Mouse (Mus musculus) hindbrain, postnatal 0 days (tissue): Measurements from ENCODE around the gene Mfsd4b1. TPM values are rescaled to one million over a fixed set of nuclear protein-coding genes. Genes with fewer than 3 reads are reported as not detected.
"Not testable (repeated sequence)": the region's sequence is repeated elsewhere in the genome, so short reads cannot be mapped to it uniquely, and the experiment has no call there.

Source experiments
- ATAC-seq: fragments of 200-750 bp; cut with Nextera tagmentation; 2 replicates; pipeline ENCODE4 v1.8.0; 2017; ENCODE audit warnings: mild to moderate bottlenecking, moderate TSS enrichment, moderate library complexity
- DNase-seq: peaks from one replicate; pipeline ENCODE4 v3.0.0-alpha.2; 2015; ENCODE audit warnings: low spot score
- H3K27ac ChIP-seq: fragments of 300-500 bp; sonication (generic); 2 replicates; pipeline ENCODE4 v1.5.1; 2014; ENCODE audit warnings: mild to moderate bottlenecking
- H3K27me3 ChIP-seq: fragments of 300-500 bp; sonication (generic); 2 replicates; pipeline ENCODE4 v1.6.1; 2014; ENCODE audit warnings: low read length, mixed read lengths; ENCODE audit not compliant: insufficient read depth
- H3K36me3 ChIP-seq: fragments of 300-500 bp; sonication (generic); 2 replicates; pipeline ENCODE4 v1.6.1; 2014; ENCODE audit warnings: low read length, mixed read lengths; ENCODE audit not compliant: insufficient read depth
- H3K4me1 ChIP-seq: fragments of 300-500 bp; sonication (generic); 2 replicates; pipeline ENCODE4 v1.6.1; 2014; ENCODE audit warnings: antibody characterized with exemption, low read length, mixed read lengths; ENCODE audit not compliant: insufficient read depth
- H3K4me2 ChIP-seq: fragments of 300-500 bp; sonication (generic); 2 replicates; pipeline ENCODE4 v1.6.1; 2014; ENCODE audit warnings: low read depth, mild to moderate bottlenecking, low read length, moderate library complexity, mixed read lengths
- H3K4me3 ChIP-seq: fragments of 300-500 bp; sonication (generic); 2 replicates; pipeline ENCODE4 v1.5.1; 2014; ENCODE audit warnings: low read length
- H3K9ac ChIP-seq: fragments of 300-500 bp; sonication (generic); replicated peaks from 2 replicates; pipeline ENCODE4 v1.6.1; 2014; ENCODE audit warnings: mild to moderate bottlenecking, low read length, moderate library complexity, mixed read lengths
- H3K9me3 ChIP-seq: fragments of 300-500 bp; sonication (generic); 2 replicates; pipeline ENCODE4 v1.6.1; 2016; ENCODE audit warnings: low read length, mixed read lengths
- CTCF ChIP-seq: IDR thresholded peaks from 2 replicates; pipeline ENCODE4 v1.5.1; 2016; ENCODE audit warnings: antibody characterized with exemption, control low read depth, low read depth
- WGBS: fragments of 180-500 bp; shearing (Covaris S2); extraction: QIAGEN DNeasy Blood & Tissue Kit; methylation state at CpG from one replicate; pipeline ENCODE4 v1.1.7; 2014; 5-methylcytosine and 5-hydroxymethylcytosine counted together
- polyA plus RNA-seq: library from polyadenylated mRNA; unstranded; fragments of >200 nt; fragmentation: Nextera tagmentation; extraction: Ambion mirVana; gene quantifications from 2 replicates; pipeline ENCODE4 v1.2.1, GENCODE M21; 2015
- total RNA-seq: library from RNA; depleted of rRNA; stranded (reverse); fragments of >200 nt; gene quantifications from 2 replicates; pipeline ENCODE4 v1.2.3, GENCODE M21; 2014

Gene Mfsd4b1
- total and polyA plus RNA-seq, 2 experiments from 2014 or later = 0.33 to 0.73 TPM

DNA sequence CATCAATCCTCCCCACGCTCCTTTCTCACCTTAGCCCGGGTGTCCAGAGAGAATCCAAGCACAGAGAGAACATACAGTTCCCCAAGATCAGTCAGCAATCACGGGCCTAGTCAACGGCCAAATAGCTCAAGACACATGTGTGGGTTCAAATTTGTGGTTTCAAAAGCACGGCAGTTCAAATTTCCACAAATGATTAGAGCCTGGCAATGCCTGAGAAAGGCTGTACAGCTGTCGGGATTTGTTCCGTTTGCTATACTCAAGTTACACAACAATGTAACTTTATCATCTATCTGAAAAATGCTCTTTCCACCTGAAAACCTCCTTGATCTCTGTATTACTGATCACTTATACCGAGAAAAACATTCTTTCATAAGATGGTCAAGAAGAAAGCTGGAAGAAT is 492 bp upstream of the Mfsd4b1 start:
- 64% methylated on average over 8 of the region's 8 CpGs for WGBS
- H3K36me3 ChIP-seq = no peaks in the 10 kb centered on the region
- H3K27ac ChIP-seq = peak overlapping the region; percentile 13
- ATAC-seq = no peak
- H3K4me1 ChIP-seq = no peaks in the 10 kb centered on the region
- no peak for DNase-seq
- H3K9me3 ChIP-seq = no peaks in the 10 kb centered on the region
- H3K4me2 ChIP-seq = peak overlapping the region; percentile 83
- peak overlapping the region; percentile 54 for H3K4me3 ChIP-seq
- no peak overlapping the region for H3K9ac ChIP-seq
- no peak for TF ChIP-seq CTCF
- H3K27me3 ChIP-seq = no peaks in the 10 kb centered on the region

DNA sequence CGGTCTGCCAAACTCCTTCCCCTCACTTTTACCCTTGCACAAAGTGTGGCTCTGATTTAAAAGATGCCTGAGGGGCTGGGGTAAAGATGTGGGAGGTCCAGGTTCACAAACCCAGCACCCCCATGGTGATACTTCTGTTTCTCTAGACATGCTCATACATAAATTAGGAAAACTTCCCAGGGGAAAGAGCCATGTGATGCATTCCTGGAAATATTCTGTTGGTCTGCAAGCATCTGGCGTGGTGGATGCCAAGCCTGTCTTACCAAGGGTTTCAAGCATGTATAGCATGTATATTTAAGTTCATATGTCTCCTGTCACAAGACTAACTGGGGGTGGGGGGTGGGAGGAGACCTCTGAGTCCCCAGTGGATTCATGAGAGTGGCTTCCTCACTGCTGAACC is 4.7 kb downstream of the Mfsd4b1 start:
- Histone ChIP-seq H3K4me1 (no peaks in the 10 kb centered on the region), H3K27ac (no peak overlapping the region), H3K27me3 (no peaks in the 10 kb centered on the region), H3K4me2 (no peak overlapping the region), H3K36me3 (no peaks in the 10 kb centered on the region), H3K9ac (no peak overlapping the region), H3K9me3 (no peaks in the 10 kb centered on the region), H3K4me3 (no peak overlapping the region)
- ATAC-seq = no peak
- no peak for TF ChIP-seq CTCF
- 59% methylated on average over 2 of the region's 2 CpGs for WGBS
- DNase-seq = no peak

DNA sequence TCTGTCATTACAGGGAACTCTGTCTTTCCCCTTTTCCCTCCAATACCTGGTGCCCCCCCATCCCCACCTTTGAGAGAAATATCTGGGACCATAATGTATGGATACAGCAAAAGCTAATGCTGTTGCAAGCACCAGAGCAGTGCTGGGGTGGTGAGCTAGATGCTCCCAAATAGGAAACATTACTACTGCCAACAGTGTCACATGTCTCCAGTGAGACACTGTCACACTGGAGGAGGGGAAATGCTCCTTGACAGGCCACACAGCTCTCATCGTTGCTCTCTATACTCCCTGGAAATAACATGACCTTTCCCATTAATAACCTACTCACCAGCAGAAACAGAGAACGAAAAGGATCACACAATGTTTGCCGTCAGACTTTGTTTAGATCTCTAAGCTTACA is 5.6 kb downstream of the Mfsd4b1 start:
- ATAC-seq = no peak
- H3K9me3 ChIP-seq = no peaks in the 10 kb centered on the region
- WGBS = 61% methylated on average over 3 of the region's 3 CpGs
- no peaks in the 10 kb centered on the region for H3K36me3 ChIP-seq
- no peaks in the 10 kb centered on the region for H3K27me3 ChIP-seq
- H3K4me1 ChIP-seq = no peaks in the 10 kb centered on the region
- no peak overlapping the region for H3K27ac ChIP-seq
- no peak overlapping the region for H3K9ac ChIP-seq
- DNase-seq = no peak
- no peak for TF ChIP-seq CTCF
- H3K4me3 ChIP-seq = no peak overlapping the region
- H3K4me2 ChIP-seq = no peak overlapping the region

DNA sequence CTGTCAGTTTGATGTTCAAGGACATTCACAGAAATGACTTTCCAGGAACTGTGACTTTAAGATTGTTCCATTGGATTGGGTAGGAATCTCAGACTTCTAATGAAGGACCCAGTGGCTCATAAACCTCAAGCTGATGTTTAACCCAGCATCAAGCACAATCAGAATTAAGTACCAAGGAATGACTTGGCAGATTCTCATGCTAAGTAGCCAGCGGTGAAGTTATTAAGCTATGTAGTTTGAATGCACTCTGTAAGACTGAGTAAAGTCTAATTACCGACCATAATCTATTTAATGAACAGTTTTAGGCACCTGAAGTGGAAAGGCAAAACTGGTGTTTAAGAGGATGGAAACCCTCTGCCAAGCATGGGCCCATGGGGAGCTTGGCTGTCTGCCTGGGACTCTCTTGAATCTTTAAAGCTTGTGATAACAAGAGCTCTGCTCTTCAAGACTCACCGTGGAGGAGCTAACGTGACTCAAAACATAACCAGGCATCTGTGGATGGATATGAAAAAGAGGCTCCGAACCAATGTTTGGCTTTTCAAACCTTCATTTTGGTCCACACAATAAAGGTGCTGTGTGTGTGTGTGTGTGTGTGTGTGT is 6.7 kb downstream of the Mfsd4b1 start:
- no peak for TF ChIP-seq CTCF
- no peak for DNase-seq
- Histone ChIP-seq H3K9me3 (no peaks in the 10 kb centered on the region), H3K27me3 (no peaks in the 10 kb centered on the region), H3K9ac (no peak overlapping the region), H3K4me3 (no peak overlapping the region), H3K27ac (no peak overlapping the region), H3K4me1 (no peaks in the 10 kb centered on the region), H3K4me2 (no peak overlapping the region), H3K36me3 (no peaks in the 10 kb centered on the region)
- no peak for ATAC-seq
- WGBS = 66% methylated on average over 5 of the region's 5 CpGs

DNA sequence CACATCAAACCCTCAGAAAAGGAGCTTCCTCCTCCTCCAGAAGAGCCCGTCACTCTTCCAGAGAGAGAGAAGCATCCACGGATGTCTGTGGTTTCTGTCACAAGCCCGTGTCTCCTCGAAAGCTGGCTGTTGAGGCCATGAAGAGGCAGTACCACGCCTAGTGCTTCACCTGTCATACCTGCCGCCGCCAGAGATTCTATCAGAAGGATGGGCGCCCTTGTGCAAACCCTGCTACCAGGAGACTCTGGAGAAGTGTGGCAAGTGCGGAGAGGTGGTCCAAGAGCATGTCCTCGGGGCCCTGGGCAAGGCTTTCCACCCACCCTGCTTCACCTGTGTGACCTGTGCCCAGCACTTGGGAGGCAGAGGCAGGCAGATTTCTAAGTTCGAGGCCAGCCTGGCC is 15.5 kb downstream of the Mfsd4b1 start:
- H3K4me2 ChIP-seq = no peak overlapping the region
- no peak for ATAC-seq
- H3K9ac ChIP-seq = no peak overlapping the region
- H3K27ac ChIP-seq = no peak overlapping the region
- H3K9me3 ChIP-seq = no peaks in the 10 kb centered on the region
- no peak overlapping the region for H3K4me3 ChIP-seq
- no peaks in the 10 kb centered on the region for H3K4me1 ChIP-seq
- H3K27me3 ChIP-seq = no peaks in the 10 kb centered on the region
- TF ChIP-seq CTCF = no peak
- H3K36me3 ChIP-seq = no peaks in the 10 kb centered on the region
- WGBS = 87% methylated on average over 11 of the region's 11 CpGs
- DNase-seq = no peak

DNA sequence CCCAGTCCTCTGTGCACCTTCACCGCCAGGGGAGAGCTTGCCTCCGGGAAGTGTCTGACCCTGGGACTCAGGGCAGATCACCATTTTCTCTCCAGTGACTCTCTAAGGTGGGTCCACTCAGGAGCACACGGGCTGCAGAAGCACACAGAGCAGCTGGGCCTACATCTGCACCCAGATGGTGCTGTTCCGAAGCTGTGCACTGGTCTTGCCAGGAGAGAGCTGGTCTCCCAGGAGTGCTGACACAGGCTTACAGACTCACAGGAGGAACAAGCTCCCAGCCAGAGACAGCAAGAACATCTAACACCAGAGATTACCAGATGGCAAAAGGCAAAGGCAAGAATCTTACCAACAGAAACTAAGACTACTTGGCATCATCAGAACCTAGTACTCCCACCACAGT is 16.2 kb downstream of the Mfsd4b1 start:
- H3K9me3 ChIP-seq, H3K4me1 ChIP-seq, H3K36me3 ChIP-seq, H3K4me3 ChIP-seq, H3K27ac ChIP-seq, H3K27me3 ChIP-seq, H3K4me2 ChIP-seq, DNase-seq, H3K9ac ChIP-seq, ATAC-seq: not testable (repeated sequence)
- 72% methylated on average over 4 of the region's 4 CpGs for WGBS

DNA sequence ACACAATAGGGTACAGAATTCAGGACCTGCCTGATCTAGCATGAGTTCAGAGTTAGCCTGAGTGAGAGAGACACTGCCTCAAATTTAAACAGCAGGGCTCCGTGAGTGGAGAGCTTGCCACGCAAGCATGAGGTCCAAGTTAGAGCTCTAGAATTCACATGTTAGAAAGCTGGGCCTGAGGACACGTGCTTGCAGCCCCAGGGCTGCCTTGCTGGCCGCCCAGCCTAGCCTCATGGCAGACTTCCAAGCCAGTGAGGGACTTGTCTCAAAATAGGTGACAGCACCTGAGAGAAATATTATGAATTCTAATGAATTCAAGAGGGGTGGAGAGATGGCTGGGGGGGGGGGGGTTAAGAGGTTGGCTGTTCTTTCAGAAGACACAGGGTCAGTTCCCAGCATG is 17.1 kb downstream of the Mfsd4b1 start:
- Histone ChIP-seq H3K36me3 (no peaks in the 10 kb centered on the region), H3K9ac (no peak overlapping the region), H3K9me3 (no peaks in the 10 kb centered on the region), H3K4me1 (no peaks in the 10 kb centered on the region), H3K4me2 (no peak overlapping the region), H3K4me3 (no peak overlapping the region), H3K27me3 (no peaks in the 10 kb centered on the region), H3K27ac (no peak overlapping the region)
- ATAC-seq (no peak), DNase-seq (no peak)
- WGBS = 75% methylated on average over 4 of the region's 4 CpGs
- TF ChIP-seq CTCF = no peak
